Mouse (Mus musculus) urinary bladder, postnatal 4 days (tissue): ENCODE data around the gene Gm5089.

Experiments
- DNase-seq, 2 experiments: peaks; one replicate each; pipeline ENCODE4 v3.0.0; 2021 to 2022; ENCODE audit warnings: low spot score in 2 of 2

Gene Gm5089

GRCm38 (mm10) chr14:122477971-122478573 lies 27.2 kb upstream of the Gm5089 start:
- DNase-seq = no peak

- DNase-seq = no peak
These were observed 26.4 kb upstream of the Gm5089 start for GRCm38 (mm10) chr14:122477261-122477671.

- DNase-seq = no peak
These were observed 25.9 kb upstream of the Gm5089 start for GRCm38 (mm10) chr14:122476822-122477215.

- DNase-seq = no peak
These were observed 25.3 kb upstream of the Gm5089 start for GRCm38 (mm10) chr14:122476041-122476821.

GRCm38 (mm10) chr14:122475557-122476040 lies 24.7 kb upstream of the Gm5089 start:
- DNase-seq = no peak

- DNase-seq = no peak
These were observed 24.1 kb upstream of the Gm5089 start, which contains the start of gene Zic2 for GRCm38 (mm10) chr14:122474891-122475556. Gene Zic2, plus strand, starts transcription at chr14:122475435.

- DNase-seq = no peak
These were observed 23.4 kb upstream of the Gm5089 start for GRCm38 (mm10) chr14:122474041-122474890.

- no peak for DNase-seq
These were observed 22.4 kb upstream of the Gm5089 start for GRCm38 (mm10) chr14:122473211-122473751.

- no peak for DNase-seq
These were observed 21.7 kb upstream of the Gm5089 start for GRCm38 (mm10) chr14:122472647-122473046.

- DNase-seq = no peak
These were observed 21.2 kb upstream of the Gm5089 start for GRCm38 (mm10) chr14:122472161-122472560.

- no peak for DNase-seq
These were observed 20.7 kb upstream of the Gm5089 start for GRCm38 (mm10) chr14:122471449-122472085.

GRCm38 (mm10) chr14:122468971-122469755 lies 18.2 kb upstream of the Gm5089 start:
- no peak for DNase-seq

GRCm38 (mm10) chr14:122467926-122468841 lies 17.3 kb upstream of the Gm5089 start:
- no peak for DNase-seq

- no peak for DNase-seq
These were observed 15.9 kb upstream of the Gm5089 start for GRCm38 (mm10) chr14:122466756-122467362.

- no peak for DNase-seq
These were observed 15.1 kb upstream of the Gm5089 start for GRCm38 (mm10) chr14:122465931-122466490.

GRCm38 (mm10) chr14:122464763-122465741 lies 14.1 kb upstream of the Gm5089 start, which contains the start of gene Zic5:
Gene Zic5, minus strand, starts transcription at chr14:122465677.
- no peak for DNase-seq

- no peak for DNase-seq
These were observed 13.4 kb upstream of the Gm5089 start for GRCm38 (mm10) chr14:122464351-122464762.
